Mouse (Mus musculus) spleen, postnatal 10 days (tissue): Measurements from ENCODE around the gene Map6.
A peak's percentile ranks its signal among the peaks of the same experiment; 100 is the strongest.

Source experiments
- DNase-seq, 2 experiments: peaks; one replicate each; pipeline ENCODE4 v3.0.0; 2021 to 2022; ENCODE audit warnings: low spot score in 2 of 2

Gene Map6

GRCm38 (mm10) chr7:99313253-99313652 is 46.0 kb downstream of the Map6 start:
- DNase-seq: no peak

GRCm38 (mm10) chr7:99314565-99314964 is 47.3 kb downstream of the Map6 start:
- no peak for DNase-seq

GRCm38 (mm10) chr7:99316207-99316606 is 49.0 kb downstream of the Map6 start:
- no peak for DNase-seq

- no peak for DNase-seq
Observed at GRCm38 (mm10) chr7:99317475-99317874, 50.2 kb downstream of the Map6 start.

GRCm38 (mm10) chr7:99320524-99320923 is 53.3 kb downstream of the Map6 start:
- DNase-seq: no peak

- DNase-seq: no peak
Observed at GRCm38 (mm10) chr7:99322691-99323320, 55.6 kb downstream of the Map6 start.

- DNase-seq: no peak
Observed at GRCm38 (mm10) chr7:99323321-99323700, 56.1 kb downstream of the Map6 start.

- no peak for DNase-seq
Observed at GRCm38 (mm10) chr7:99324810-99325209, 57.6 kb downstream of the Map6 start.

GRCm38 (mm10) chr7:99326128-99326527 is 58.9 kb downstream of the Map6 start:
- no peak for DNase-seq

- no peak for DNase-seq
Observed at GRCm38 (mm10) chr7:99328847-99329246, 61.6 kb downstream of the Map6 start.

- no peak for DNase-seq
Observed at GRCm38 (mm10) chr7:99330012-99330411, 62.8 kb downstream of the Map6 start.

- peak; percentile 40 to 82 for DNase-seq
Observed at GRCm38 (mm10) chr7:99332774-99333480, 65.7 kb downstream of the Map6 start.

GRCm38 (mm10) chr7:99340736-99341135 is 73.5 kb downstream of the Map6 start:
- no peak for DNase-seq

GRCm38 (mm10) chr7:99343577-99343976 is 76.3 kb downstream of the Map6 start:
- DNase-seq: no peak

- no peak for DNase-seq
Observed at GRCm38 (mm10) chr7:99347268-99347667, 80.0 kb downstream of the Map6 start.

- no peak for DNase-seq
Observed at GRCm38 (mm10) chr7:99348883-99349282, 81.6 kb downstream of the Map6 start.

GRCm38 (mm10) chr7:99349782-99350720 is 82.8 kb downstream of the Map6 start:
- no peak for DNase-seq

GRCm38 (mm10) chr7:99351104-99351801 is 84.0 kb downstream of the Map6 start:
- no peak for DNase-seq

GRCm38 (mm10) chr7:99351802-99352517 is 84.7 kb downstream of the Map6 start:
- DNase-seq: no peak

- DNase-seq: peak in 1 of 2 experiments; percentile 37
Observed at GRCm38 (mm10) chr7:99352526-99353400, 85.5 kb downstream of the Map6 start, which contains the start of gene Serpinh1. Serpinh1 (minus strand) TSS chr7:99353239.
